Comparison of ENCODE assay signal across 32 mouse cellular contexts in genomic region chr9:50565940-50566339, GRCm38 (mm10). TPM values are rescaled to one million over a fixed set of nuclear protein-coding genes. Genes with fewer than 3 reads are reported as not detected.
DNase-seq lines count a peak whose midpoint lies in the region; ATAC-seq and TF ChIP-seq lines count a peak whose summit lies in the region.
"Had no signal": no experiment of that assay in that cellular context is flagged by ENCODE, and none has a peak within 500 bp of the region (broad histone marks: within the 10 kb centered on the region; RNA-seq: fewer than 3 reads in every experiment).

No protein-coding gene starts in this region.

- TF ChIP-seq POLR2A in small intestine, adult 2 months (IDR thresholded peaks at IDR 0.05; ENCODE audit: low read depth, low read length) = no peak

- 26% methylated on average over 4 of the region's 4 CpGs for WGBS in small intestine, adult 2 months
- 85% methylated on average over 4 of the region's 4 CpGs for WGBS in forebrain, embryonic 13.5 days
- WGBS in hindbrain, embryonic 10.5 days = 84% methylated on average over 4 of the region's 4 CpGs

- H3K27me3 ChIP-seq in small intestine, adult 2 months (ENCODE audit: control insufficient read depth, insufficient read depth, low read length) = no peaks in the 10 kb centered on the region
- 0 out of 2 replicates have a peak, but pooled peaks cover 3% of the 10 kb centered on the region for H3K27me3 ChIP-seq in forebrain, embryonic 13.5 days
- H3K27me3 ChIP-seq in hindbrain, embryonic 10.5 days (ENCODE audit: insufficient read depth, poor library complexity, severe bottlenecking) = no peaks in the 10 kb centered on the region
- H3K27me3 ChIP-seq: CH12.LX; embryonic facial prominence, embryonic 12.5 days; embryonic facial prominence, embryonic 15.5 days; forebrain, embryonic 15.5 days; hindbrain, embryonic 13.5 days had no signal

- no peak overlapping the region for H3K4me2 ChIP-seq in forebrain, embryonic 13.5 days
- H3K4me2 ChIP-seq: embryonic facial prominence, embryonic 12.5 days; embryonic facial prominence, embryonic 15.5 days; forebrain, embryonic 15.5 days; heart, embryonic 11.5 days; hindbrain, embryonic 13.5 days had no signal

- no peak for ATAC-seq in forebrain, embryonic 13.5 days
- ATAC-seq: forebrain, embryonic 15.5 days; hindbrain, embryonic 16.5 days had no signal

- no peaks in the 10 kb centered on the region for H3K9me3 ChIP-seq in forebrain, embryonic 13.5 days (replicated peaks)
- no peaks in the 10 kb centered on the region for H3K9me3 ChIP-seq in hindbrain, embryonic 10.5 days
- H3K9me3 ChIP-seq: embryonic facial prominence, embryonic 15.5 days; forebrain, embryonic 15.5 days; G1E; hindbrain, embryonic 13.5 days had no signal

- H3K27ac ChIP-seq in layer of hippocampus, adult 2 months = 0 out of 2 replicates have a peak overlapping the region, but pooled peaks have one; percentile 4
- peak overlapping the region; percentile 38; the same call in 1 of the 2 replicates for H3K27ac ChIP-seq in small intestine, adult 2 months (ENCODE audit: insufficient read depth, low read depth, low read length)
- H3K27ac ChIP-seq in forebrain, embryonic 13.5 days = no peak overlapping the region
- H3K27ac ChIP-seq in hindbrain, embryonic 10.5 days = no peak overlapping the region
- H3K27ac ChIP-seq: embryonic facial prominence, embryonic 12.5 days; embryonic facial prominence, embryonic 15.5 days; forebrain, embryonic 15.5 days; hindbrain, embryonic 13.5 days had no signal

- H3K4me1 ChIP-seq in small intestine, adult 2 months (ENCODE audit: control insufficient read depth, insufficient read depth, insufficient read length, low read length) = peaks cover 11% of the 10 kb centered on the region
- H3K4me1 ChIP-seq in forebrain, embryonic 13.5 days = no peaks in the 10 kb centered on the region
- H3K4me1 ChIP-seq in hindbrain, embryonic 10.5 days (replicated peaks) = no peaks in the 10 kb centered on the region
- H3K4me1 ChIP-seq: embryonic facial prominence, embryonic 12.5 days; embryonic facial prominence, embryonic 15.5 days; forebrain, embryonic 15.5 days; hindbrain, embryonic 13.5 days had no signal

- H3K9ac ChIP-seq in forebrain, embryonic 13.5 days = no peak overlapping the region
- H3K9ac ChIP-seq: embryonic facial prominence, embryonic 12.5 days; embryonic facial prominence, embryonic 15.5 days; forebrain, embryonic 15.5 days; hindbrain, embryonic 13.5 days had no signal

- H3K4me3 ChIP-seq in layer of hippocampus, adult 2 months = no peak overlapping the region
- no peak overlapping the region for H3K4me3 ChIP-seq in small intestine, adult 2 months (ENCODE audit: low read depth, low read length)
- no peak overlapping the region for H3K4me3 ChIP-seq in forebrain, embryonic 13.5 days
- H3K4me3 ChIP-seq in hindbrain, embryonic 10.5 days = no peak overlapping the region
- H3K4me3 ChIP-seq: embryonic facial prominence, embryonic 12.5 days; embryonic facial prominence, embryonic 15.5 days; forebrain, embryonic 15.5 days; hindbrain, embryonic 13.5 days had no signal

- TF ChIP-seq CTCF in layer of hippocampus, adult 2 months (conservative IDR thresholded peaks at IDR 0.05) = no peak
- TF ChIP-seq CTCF in small intestine, adult 2 months (IDR thresholded peaks at IDR 0.05; ENCODE audit: extremely low read depth, insufficient read length, insufficient replicate concordance, low read depth, low read length) = no peak

- peaks cover 3% of the 10 kb centered on the region; the same call in 1 of the 2 replicates for H3K36me3 ChIP-seq in small intestine, adult 2 months (ENCODE audit: control insufficient read depth, insufficient read depth, low read length)
- H3K36me3 ChIP-seq in forebrain, embryonic 13.5 days (ENCODE audit: poor library complexity, severe bottlenecking) = no peaks in the 10 kb centered on the region
- no peaks in the 10 kb centered on the region for H3K36me3 ChIP-seq in hindbrain, embryonic 10.5 days
- H3K36me3 ChIP-seq: embryonic facial prominence, embryonic 12.5 days; embryonic facial prominence, embryonic 15.5 days; forebrain, embryonic 15.5 days; G1E; hindbrain, embryonic 13.5 days had no signal

- DNase-seq in layer of hippocampus, adult 2 months (ENCODE audit: low spot score in 2 of 2) = no peak
- DNase-seq in layer of hippocampus, adult 9-10 months (ENCODE audit: low spot score) = no peak
- DNase-seq in ovary, adult 18-20 months (ENCODE audit: low spot score) = peak; percentile 50
- DNase-seq in ovary, postnatal 14 days (ENCODE audit: low spot score) = no peak
- no peak for DNase-seq in hindbrain, embryonic 10.5 days (ENCODE audit: low spot score)
- DNase-seq: adrenal gland, adult 2 months; adrenal gland, postnatal 14 days; B cell, adult 2 months; cerebellum, adult 11 months; cerebellum, adult 2 months; cerebellum, adult 9-11 months; gastrocnemius, postnatal 10 days had no signal

RNA-seq across cellular contexts. Expression of gene Tex12, which starts 4.8 kb away (rescaled TPM):
- total RNA-seq in layer of hippocampus, adult 2 months (2021) = not detected
- 0.10 TPM in 1 of 2 replicates, not detected in the other for polyA plus RNA-seq in small intestine, adult 2 months (2012; rRNA removed)
- polyA plus RNA-seq in forebrain, embryonic 13.5 days (2015; fragmentation: Nextera tagmentation; extraction: Ambion mirVana) = 0.18 TPM in 1 of 2 replicates, not detected in the other
- 0.21 TPM in 1 of 2 replicates, not detected in the other for polyA plus RNA-seq in hindbrain, embryonic 10.5 days (2016; fragmentation: Nextera tagmentation; extraction: Ambion mirVana)
- total RNA-seq: adrenal gland, adult 2 months; adrenal gland, postnatal 14 days; adrenal gland, postnatal 4 days; CH12.LX; common myeloid progenitor, adult 5-6 weeks; G1E; gastrocnemius, adult 18-20 months; gastrocnemius, postnatal 10 days; gastrocnemius, postnatal 4 days; heart, adult 8-10 months; heart, postnatal 25 days; hematopoietic stem cell, adult 5-6 weeks had no signal
- polyA plus RNA-seq: adrenal gland, adult 2 months; cerebellum, adult 2 months; embryonic facial prominence, embryonic 12.5 days; embryonic facial prominence, embryonic 15.5 days; forebrain, embryonic 11.5 days; G1E; heart, embryonic 11.5 days; heart, embryonic 14.5 days; heart, postnatal 0 days had no signal

RNA-seq across cellular contexts. Expression of gene Bco2, which starts 11.0 kb away (rescaled TPM):
- 1 to 10 TPM; 3.8 to 3.9 TPM for total RNA-seq in layer of hippocampus, adult 2 months (2021)
- 5.5 and 8.5 TPM in 2 replicates for polyA plus RNA-seq in small intestine, adult 2 months (2012; rRNA removed)
- polyA plus RNA-seq in forebrain, embryonic 13.5 days (2015; fragmentation: Nextera tagmentation; extraction: Ambion mirVana) = 0.20 and 0.37 TPM in 2 replicates
- 0.10 and 0.18 TPM in 2 replicates for polyA plus RNA-seq in hindbrain, embryonic 10.5 days (2016; fragmentation: Nextera tagmentation; extraction: Ambion mirVana)
- total RNA-seq: common myeloid progenitor, adult 5-6 weeks had no signal
- polyA plus RNA-seq: G1E had no signal

RNA-seq across cellular contexts. Expression of gene Il18, which starts 11.3 kb away (rescaled TPM):
- 10 to 100 TPM; 25.3 to 25.9 TPM for total RNA-seq in layer of hippocampus, adult 2 months (2021)
- polyA plus RNA-seq in small intestine, adult 2 months (2012; rRNA removed) = 5.7 and 11.2 TPM in 2 replicates
- 16.4 and 17.3 TPM in 2 replicates for polyA plus RNA-seq in forebrain, embryonic 13.5 days (2015; fragmentation: Nextera tagmentation; extraction: Ambion mirVana)
- 2.8 and 5.9 TPM in 2 replicates for polyA plus RNA-seq in hindbrain, embryonic 10.5 days (2016; fragmentation: Nextera tagmentation; extraction: Ambion mirVana)
- total RNA-seq: G1E had no signal
- polyA plus RNA-seq: G1E had no signal

RNA-seq across cellular contexts. Expression of gene Pts, which starts 37.4 kb away (rescaled TPM):
- 10 to 100 TPM; 36.5 to 42.5 TPM for total RNA-seq in layer of hippocampus, adult 2 months (2021)
- polyA plus RNA-seq in small intestine, adult 2 months (2012; rRNA removed) = 10.4 and 14.9 TPM in 2 replicates
- 97.0 and 102 TPM in 2 replicates for polyA plus RNA-seq in forebrain, embryonic 13.5 days (2015; fragmentation: Nextera tagmentation; extraction: Ambion mirVana)
- polyA plus RNA-seq in hindbrain, embryonic 10.5 days (2016; fragmentation: Nextera tagmentation; extraction: Ambion mirVana) = 82.4 and 93.7 TPM in 2 replicates

RNA-seq across cellular contexts. Expression of gene Sdhd, which starts 37.7 kb away (rescaled TPM):
- total RNA-seq in layer of hippocampus, adult 2 months (2021) = 100 to 1,000 TPM; 109 to 112 TPM
- 307 and 325 TPM in 2 replicates for polyA plus RNA-seq in small intestine, adult 2 months (2012; rRNA removed)
- 214 and 228 TPM in 2 replicates for polyA plus RNA-seq in forebrain, embryonic 13.5 days (2015; fragmentation: Nextera tagmentation; extraction: Ambion mirVana)
- 272 and 320 TPM in 2 replicates for polyA plus RNA-seq in hindbrain, embryonic 10.5 days (2016; fragmentation: Nextera tagmentation; extraction: Ambion mirVana)

Comparison
In these comparisons a context has a peak if more than half of its experiments do, and no peak if none do; other contexts are left out.
1. H3K27ac ChIP-seq: peak in layer of hippocampus, adult 2 months (single experiment) and small intestine, adult 2 months (single experiment); none in forebrain, embryonic 13.5 days (single experiment) and hindbrain, embryonic 10.5 days (single experiment).